Mouse (Mus musculus): ENCODE data around the gene Ywhag. TPM values are rescaled to one million over a fixed set of nuclear protein-coding genes. Genes with fewer than 3 reads are reported as not detected.

Ywhag gene
- polyA plus RNA-seq, 1 experiment from 2014 or later = 182 TPM

DNA sequence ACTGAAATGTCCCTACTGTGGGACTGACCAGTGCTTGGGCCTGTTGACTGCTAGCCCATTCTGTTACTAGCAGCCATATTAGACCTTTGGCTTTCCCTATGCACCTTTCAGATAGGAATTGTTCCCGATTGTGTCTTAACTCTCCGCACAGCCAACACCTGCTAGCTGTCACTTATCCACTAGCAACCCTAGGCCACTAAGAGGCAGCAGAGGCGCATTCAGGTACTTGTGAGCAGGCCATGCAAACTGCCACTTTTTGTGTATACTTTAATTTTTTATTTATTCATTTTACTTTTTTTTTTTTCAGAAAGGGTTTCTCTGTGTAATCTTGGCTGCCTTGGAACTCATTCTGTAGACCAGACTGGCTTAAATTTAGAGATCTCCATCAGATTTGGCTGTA is 33.7 kb downstream of the Ywhag start:
- no peak overlapping the region for H3K9ac ChIP-seq (replicated peaks)
- WGBS = 79% methylated on average over 3 of the region's 3 CpGs
- no peak for ATAC-seq (ENCODE audit: insufficient number of reproducible peaks, insufficient read depth, low FRiP score, low TSS enrichment, low read depth)
- H3K4me1 ChIP-seq (replicated peaks) = peaks cover 13% of the 10 kb centered on the region
- no peak overlapping the region for H3K27ac ChIP-seq
- H3K4me2 ChIP-seq = no peak overlapping the region
- no peaks in the 10 kb centered on the region for H3K27me3 ChIP-seq
- H3K9me3 ChIP-seq = no peaks in the 10 kb centered on the region
- 0 out of 2 replicates have a peak, but pooled peaks cover 1% of the 10 kb centered on the region for H3K36me3 ChIP-seq
- no peak overlapping the region for H3K4me3 ChIP-seq (replicated peaks)

DNA sequence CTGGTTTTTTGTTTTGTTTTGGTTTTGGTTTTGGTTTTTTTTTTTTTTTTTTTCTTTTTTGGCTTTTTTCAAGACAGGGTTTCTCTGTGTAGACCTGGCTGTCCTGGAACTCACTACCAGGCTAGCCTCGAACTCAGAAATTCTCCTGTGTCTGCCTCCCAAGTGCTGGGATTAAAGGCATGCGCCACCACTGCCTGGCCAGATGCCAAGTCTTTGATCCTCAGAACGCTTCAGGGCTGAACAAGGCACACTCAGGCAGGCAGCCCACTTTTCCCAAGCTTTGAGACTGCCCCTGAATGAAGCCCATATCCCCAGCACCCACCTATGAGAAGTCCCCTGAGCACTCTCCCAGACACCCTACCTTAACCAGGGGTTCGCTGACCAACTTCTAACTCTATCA is 34.6 kb downstream of the Ywhag start:
- Histone ChIP-seq H3K27ac (no peak overlapping the region), H3K4me2 (no peak overlapping the region), H3K9ac (replicated peaks) (no peak overlapping the region), H3K4me3 (replicated peaks) (no peak overlapping the region), H3K9me3 (no peaks in the 10 kb centered on the region), H3K4me1 (replicated peaks) (peaks cover 13% of the 10 kb centered on the region), H3K27me3 (no peaks in the 10 kb centered on the region), H3K36me3 (no peaks in the 10 kb centered on the region)
- 55% methylated on average over 4 of the region's 4 CpGs for WGBS
- ATAC-seq (ENCODE audit: insufficient number of reproducible peaks, insufficient read depth, low FRiP score, low TSS enrichment, low read depth) = no peak

DNA sequence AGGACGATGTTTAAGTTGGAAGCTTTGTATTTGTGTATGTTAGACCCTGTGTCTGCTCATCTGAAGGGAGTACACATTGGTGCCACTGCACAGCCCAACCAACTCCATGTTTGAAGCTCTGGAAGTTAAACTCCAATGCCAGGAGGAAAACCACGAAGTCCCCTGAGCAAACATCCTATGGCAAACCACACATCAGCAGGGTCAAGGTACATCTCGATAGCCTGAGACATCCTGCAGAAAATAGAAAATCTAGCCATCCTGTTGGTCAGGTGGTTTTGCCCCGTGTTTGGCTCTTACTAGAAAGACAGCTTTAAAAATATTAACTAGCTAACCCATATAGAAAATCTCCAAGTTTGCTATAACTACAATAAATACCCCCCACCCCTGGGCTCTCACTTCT is 35.4 kb downstream of the Ywhag start:
- Histone ChIP-seq H3K9me3 (no peaks in the 10 kb centered on the region), H3K4me3 (replicated peaks) (no peak overlapping the region), H3K36me3 (no peaks in the 10 kb centered on the region), H3K9ac (replicated peaks) (no peak overlapping the region), H3K4me2 (no peak overlapping the region), H3K4me1 (replicated peaks) (peaks cover 10% of the 10 kb centered on the region), H3K27me3 (no peaks in the 10 kb centered on the region), H3K27ac (no peak overlapping the region)
- 83% methylated on average over 4 of the region's 4 CpGs for WGBS
- no peak for ATAC-seq (ENCODE audit: insufficient number of reproducible peaks, insufficient read depth, low FRiP score, low TSS enrichment, low read depth)

DNA sequence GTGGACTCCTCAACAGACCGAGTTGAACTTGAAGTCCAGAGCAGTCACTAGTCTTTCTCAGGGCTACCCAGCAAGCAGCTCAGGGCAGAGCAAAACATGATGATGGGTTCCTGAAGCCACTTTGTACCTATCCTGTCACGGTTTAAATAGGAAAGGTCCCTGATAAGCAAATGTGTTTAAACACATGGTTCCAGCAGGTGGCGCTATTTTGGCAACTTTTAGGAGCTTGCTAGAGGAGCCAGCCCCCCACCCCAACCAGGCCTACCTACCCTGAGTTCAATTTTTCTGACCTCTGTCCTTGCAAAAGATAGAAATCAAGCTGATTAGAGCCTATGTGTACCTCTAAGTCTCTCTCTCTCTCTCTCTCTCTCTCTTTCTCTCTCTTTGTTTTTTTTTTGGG is 36.4 kb downstream of the Ywhag start:
- Histone ChIP-seq H3K9me3 (no peaks in the 10 kb centered on the region), H3K4me1 (replicated peaks) (peaks cover 4% of the 10 kb centered on the region), H3K4me3 (replicated peaks) (no peak overlapping the region), H3K27ac (no peak overlapping the region), H3K4me2 (no peak overlapping the region), H3K36me3 (no peaks in the 10 kb centered on the region), H3K9ac (replicated peaks) (no peak overlapping the region), H3K27me3 (peaks cover 2% of the 10 kb centered on the region; the same call in 1 of the 2 replicates)
- no peak for ATAC-seq (ENCODE audit: insufficient number of reproducible peaks, insufficient read depth, low FRiP score, low TSS enrichment, low read depth)
- WGBS = 22% methylated on average over 3 of the region's 3 CpGs

DNA sequence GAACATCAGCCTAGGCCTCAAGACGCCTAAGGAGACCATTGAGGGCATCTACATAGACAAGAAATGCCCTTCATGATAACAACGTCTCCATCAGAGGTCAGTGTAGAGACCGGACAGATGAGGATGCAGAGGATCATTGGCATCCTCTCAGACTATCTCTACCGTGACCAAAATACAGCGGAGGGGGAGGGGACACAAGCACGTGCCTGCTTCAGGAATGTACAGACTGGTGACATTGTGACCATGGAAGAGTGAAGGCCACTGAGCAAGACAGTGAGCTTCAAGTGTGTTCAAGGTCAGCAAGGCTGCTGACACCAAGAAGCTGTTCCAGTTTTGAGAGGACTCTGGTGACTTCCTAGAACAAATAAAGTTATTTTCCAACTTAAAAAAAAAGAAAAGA is 39.5 kb downstream of the Ywhag start:
- Histone ChIP-seq H3K4me3 (replicated peaks) (no peak overlapping the region), H3K9me3 (no peaks in the 10 kb centered on the region), H3K27me3 (peaks cover 30% of the 10 kb centered on the region), H3K9ac (replicated peaks) (no peak overlapping the region), H3K4me2 (no peak overlapping the region), H3K4me1 (replicated peaks) (no peaks in the 10 kb centered on the region), H3K27ac (no peak overlapping the region), H3K36me3 (no peaks in the 10 kb centered on the region)
- ATAC-seq (ENCODE audit: insufficient number of reproducible peaks, insufficient read depth, low FRiP score, low TSS enrichment, low read depth) = no peak
- WGBS = 84% methylated on average over 6 of the region's 6 CpGs

DNA sequence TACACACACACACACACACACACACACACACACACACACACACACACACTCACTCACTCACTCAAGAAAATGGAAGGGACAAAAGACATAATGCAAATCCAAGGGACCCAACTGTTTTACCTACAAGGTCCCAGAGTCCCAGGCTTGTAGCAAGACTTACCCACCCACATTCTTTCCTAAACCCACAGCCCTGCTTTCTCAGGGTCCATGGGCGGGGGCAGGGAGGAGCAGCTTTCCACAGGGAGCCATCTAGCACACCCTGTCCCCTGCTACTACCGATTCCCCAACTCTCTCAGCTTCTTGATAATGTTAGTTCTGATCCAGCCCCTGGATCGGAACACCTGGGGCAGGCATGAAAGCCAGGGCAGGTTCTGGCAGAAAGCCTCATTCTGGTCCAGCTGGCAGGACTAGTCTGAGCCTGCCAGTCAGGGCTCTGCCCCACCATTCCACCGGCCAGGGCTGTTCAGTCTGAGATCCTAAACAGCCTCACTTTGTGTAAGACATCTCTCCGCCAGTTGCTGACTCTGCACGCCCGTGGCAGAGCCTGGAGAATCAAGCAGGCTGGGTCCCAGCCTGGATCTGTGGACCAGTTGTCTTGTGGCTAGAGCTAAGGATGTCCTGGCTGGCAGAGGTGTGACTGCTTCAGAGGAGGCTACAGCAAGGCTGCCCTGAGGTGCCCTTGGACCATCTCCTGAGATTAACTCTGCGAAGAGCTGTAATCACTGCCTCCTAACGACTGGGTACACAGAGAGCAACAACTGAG is 41.6 kb downstream of the Ywhag start:
- no peak overlapping the region for H3K4me2 ChIP-seq
- no peak overlapping the region for H3K9ac ChIP-seq (replicated peaks)
- H3K27me3 ChIP-seq = peaks cover 49% of the 10 kb centered on the region
- H3K36me3 ChIP-seq = no peaks in the 10 kb centered on the region
- peaks cover 7% of the 10 kb centered on the region for H3K4me1 ChIP-seq (replicated peaks)
- no peak overlapping the region for H3K4me3 ChIP-seq (replicated peaks)
- 47% methylated on average over 9 of the region's 9 CpGs for WGBS
- no peak for ATAC-seq (ENCODE audit: insufficient number of reproducible peaks, insufficient read depth, low FRiP score, low TSS enrichment, low read depth)
- H3K27ac ChIP-seq = peak overlapping the region; percentile 54; the same call in 1 of the 2 replicates
- H3K9me3 ChIP-seq = no peaks in the 10 kb centered on the region

DNA sequence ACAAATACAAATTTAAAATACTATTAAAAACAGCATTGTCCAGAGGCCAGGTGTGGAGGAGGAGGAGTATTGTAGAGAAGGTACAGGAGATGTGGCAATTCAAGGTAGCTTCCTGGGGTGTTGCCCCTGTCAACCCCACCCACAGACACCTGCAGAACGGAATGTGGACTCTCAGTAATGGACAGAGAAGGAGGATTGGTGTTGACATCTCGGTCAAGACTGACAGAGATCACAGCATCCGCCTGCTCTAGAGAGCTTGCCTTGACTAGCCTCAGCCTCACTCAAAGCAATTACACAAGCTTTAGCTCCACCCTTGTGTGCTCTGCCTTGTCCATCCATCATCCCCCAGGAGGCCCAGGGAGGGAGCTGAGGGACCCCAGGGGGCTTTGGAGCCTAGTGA is 43.5 kb downstream of the Ywhag start:
- 71% methylated on average over 3 of the region's 3 CpGs for WGBS
- no peak for ATAC-seq (ENCODE audit: insufficient number of reproducible peaks, insufficient read depth, low FRiP score, low TSS enrichment, low read depth)
- Histone ChIP-seq H3K4me3 (replicated peaks) (no peak overlapping the region), H3K9me3 (no peaks in the 10 kb centered on the region), H3K36me3 (no peaks in the 10 kb centered on the region), H3K4me1 (replicated peaks) (peaks cover 7% of the 10 kb centered on the region), H3K27ac (no peak overlapping the region), H3K9ac (replicated peaks) (no peak overlapping the region), H3K4me2 (no peak overlapping the region), H3K27me3 (peaks cover 65% of the 10 kb centered on the region)

DNA sequence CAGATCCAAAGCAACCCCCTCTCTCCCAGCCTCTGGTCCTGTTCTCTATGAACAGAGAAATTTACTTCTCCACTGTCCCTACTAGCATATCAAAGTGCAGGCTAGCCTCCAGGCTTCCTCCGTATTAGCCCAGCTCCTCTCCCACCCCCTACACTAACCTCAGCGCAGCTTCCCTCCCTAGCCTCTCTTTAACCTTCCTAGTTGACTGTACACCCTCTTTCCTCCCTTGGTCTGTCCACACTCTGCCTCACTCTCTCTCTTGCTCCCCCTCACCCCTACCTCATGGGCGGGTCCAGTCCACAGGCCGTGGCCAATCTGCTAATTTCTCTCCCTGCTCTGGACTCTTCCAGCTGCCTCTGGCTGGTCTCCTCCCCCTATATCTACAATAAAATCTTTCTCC is 44.1 kb downstream of the Ywhag start:
- Histone ChIP-seq H3K4me1 (replicated peaks) (peaks cover 7% of the 10 kb centered on the region), H3K4me3 (replicated peaks) (no peak overlapping the region), H3K36me3 (no peaks in the 10 kb centered on the region), H3K27me3 (peaks cover 71% of the 10 kb centered on the region), H3K9me3 (no peaks in the 10 kb centered on the region), H3K9ac (replicated peaks) (no peak overlapping the region), H3K27ac (no peak overlapping the region), H3K4me2 (no peak overlapping the region)
- WGBS = 46% methylated on average over 4 of the region's 4 CpGs
- ATAC-seq (ENCODE audit: insufficient number of reproducible peaks, insufficient read depth, low FRiP score, low TSS enrichment, low read depth) = 0 out of 2 replicates have a peak, but pooled peaks have one; percentile 18

DNA sequence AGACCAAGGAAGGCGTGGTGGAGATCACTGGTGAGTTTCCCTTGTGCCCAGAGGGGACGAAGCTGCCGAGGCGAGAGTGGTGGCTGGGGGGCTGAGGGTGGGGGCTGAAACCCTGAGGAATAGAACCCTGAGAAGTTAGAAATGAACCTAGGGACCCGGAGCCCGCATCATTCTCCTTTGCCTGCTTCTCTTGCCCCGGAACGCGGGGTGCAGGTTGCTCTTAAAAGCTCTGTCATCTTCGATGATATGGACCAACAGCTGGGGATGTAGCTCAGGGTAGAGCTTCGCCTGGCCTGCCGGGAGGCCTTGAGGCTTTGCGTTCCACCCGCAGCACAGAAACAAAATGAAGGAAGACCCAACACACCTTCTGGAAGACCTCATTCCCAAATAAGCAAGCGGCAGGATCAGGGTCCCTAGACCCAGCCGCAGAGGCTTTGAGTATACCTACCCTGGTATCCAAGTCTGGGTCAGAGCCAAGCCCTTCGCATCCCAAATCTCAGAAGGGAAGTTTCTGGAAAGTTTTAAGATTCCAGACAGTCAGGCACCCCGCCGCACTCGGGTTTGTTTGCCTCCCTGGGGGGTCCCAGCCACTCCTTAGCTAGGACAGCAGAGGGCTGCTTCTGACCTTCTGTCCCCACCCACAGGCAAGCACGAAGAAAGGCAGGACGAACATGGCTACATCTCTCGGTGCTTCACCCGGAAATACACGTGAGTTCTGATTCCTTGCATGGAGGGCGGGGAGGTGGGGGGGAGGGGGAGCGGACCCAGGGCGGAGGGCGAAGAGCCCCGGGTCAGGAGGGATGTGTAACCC is 45.8 kb downstream of the Ywhag start:
- 3% methylated on average over 30 of the region's 30 CpGs for WGBS
- ATAC-seq (ENCODE audit: insufficient number of reproducible peaks, insufficient read depth, low FRiP score, low TSS enrichment, low read depth) = no peak; the same call in 1 of the 2 replicates
- no peak overlapping the region for H3K9ac ChIP-seq (replicated peaks)

DNA sequence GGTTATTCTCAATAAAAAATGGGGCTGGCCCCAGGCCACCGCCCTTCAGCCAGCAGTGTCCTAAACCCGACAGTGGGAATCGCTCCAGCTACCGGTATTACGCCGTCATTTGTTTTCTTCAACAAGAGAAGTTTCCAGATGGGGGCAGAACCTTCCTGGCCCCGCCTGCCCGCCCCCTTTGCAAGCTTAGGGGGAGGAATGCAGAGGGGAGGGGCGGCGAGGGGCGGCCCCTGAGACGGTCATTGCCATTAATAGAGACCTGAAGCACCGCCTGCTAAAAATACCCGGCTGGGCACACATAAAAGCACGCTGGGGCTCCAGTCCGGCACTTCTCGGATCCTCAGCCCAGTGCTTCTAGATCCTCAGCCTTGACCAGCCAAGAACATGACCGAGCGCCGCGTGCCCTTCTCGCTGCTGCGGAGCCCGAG is 46.7 kb downstream of the Ywhag start, which contains the start of gene Hspb1:
TSS of gene Hspb1 (plus strand) at position 245 of the 428 bp plus-strand sequence.
- ATAC-seq (ENCODE audit: insufficient number of reproducible peaks, insufficient read depth, low FRiP score, low TSS enrichment, low read depth) = peak; percentile 22; the same call in 1 of the 2 replicates
- 2% methylated on average over 24 of the region's 24 CpGs for WGBS
- H3K4me3 ChIP-seq (replicated peaks) = peak within 1 kb of the TSS; percentile 38
- peak within 1 kb of the TSS; percentile 60 for H3K4me2 ChIP-seq
- peak within 1 kb of the TSS; percentile 44 for H3K9ac ChIP-seq (replicated peaks)
- no peak within 1 kb of the TSS for H3K27ac ChIP-seq
- peaks cover 7% of the 10 kb centered on the region for H3K4me1 ChIP-seq (replicated peaks)
- peaks cover 67% of the 10 kb centered on the region for H3K27me3 ChIP-seq
- H3K9me3 ChIP-seq = no peaks in the 10 kb centered on the region
- no peaks in the 10 kb centered on the region for H3K36me3 ChIP-seq

More for the DNA sequence above, 45.8 kb downstream of the Ywhag start:
- peak overlapping the region; percentile 28 for H3K4me3 ChIP-seq (replicated peaks)
- no peaks in the 10 kb centered on the region for H3K9me3 ChIP-seq
- H3K4me2 ChIP-seq = peak overlapping the region; percentile 60
- peaks cover 73% of the 10 kb centered on the region for H3K27me3 ChIP-seq
- no peaks in the 10 kb centered on the region for H3K36me3 ChIP-seq
- H3K27ac ChIP-seq = no peak overlapping the region
- peaks cover 7% of the 10 kb centered on the region for H3K4me1 ChIP-seq (replicated peaks)

DNA sequence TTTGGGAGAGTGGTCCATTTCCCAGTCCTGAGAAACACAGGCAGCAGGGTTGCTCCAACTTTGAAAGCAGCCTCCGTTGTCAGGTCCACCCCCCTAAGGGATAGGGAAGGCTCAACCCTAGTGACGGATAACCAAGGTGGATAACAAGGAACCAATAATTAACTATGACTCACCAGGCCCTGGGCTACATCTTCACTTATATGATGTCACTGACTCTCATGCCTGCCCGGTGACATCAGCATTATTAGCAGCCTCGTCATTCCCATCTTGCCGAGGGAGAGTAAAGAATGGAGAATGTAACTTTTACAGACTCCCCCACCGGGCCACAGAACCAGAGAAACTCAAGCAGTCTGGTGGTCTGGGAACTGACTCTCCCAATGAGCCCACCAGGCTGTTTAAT is 49.8 kb downstream of the Ywhag start:
- peaks cover 41% of the 10 kb centered on the region for H3K27me3 ChIP-seq

More for the DNA sequence above, 49.8 kb downstream of the Ywhag start:
- Histone ChIP-seq H3K4me2 (no peak overlapping the region), H3K9ac (replicated peaks) (no peak overlapping the region), H3K27ac (no peak overlapping the region), H3K4me3 (replicated peaks) (no peak overlapping the region), H3K4me1 (replicated peaks) (peaks cover 12% of the 10 kb centered on the region), H3K36me3 (no peaks in the 10 kb centered on the region), H3K9me3 (no peaks in the 10 kb centered on the region)
- ATAC-seq (ENCODE audit: insufficient number of reproducible peaks, insufficient read depth, low FRiP score, low TSS enrichment, low read depth) = no peak
- 66% methylated on average over 6 of the region's 6 CpGs for WGBS

Measured in limb, embryonic 12.5 days (tissue).